Mouse (Mus musculus): Measurements from ENCODE around the gene Plppr4.
A peak's percentile ranks its signal among the peaks of the same experiment; 100 is the strongest.

Plppr4 gene

GRCm38 (mm10) chr3:117360528-117360927 lies at the start of gene Plppr4:
Gene Plppr4, minus strand, starts transcription at chr3:117360876.
- DNase-seq (ENCODE audit: low read depth, low spot score): no peak

GRCm38 (mm10) chr3:117405821-117406220 lies 45.1 kb upstream of the Plppr4 start:
- DNase-seq (ENCODE audit: low read depth, low spot score): no peak

GRCm38 (mm10) chr3:117403740-117404139 lies 43.1 kb upstream of the Plppr4 start:
- no peak for DNase-seq (ENCODE audit: low read depth, low spot score)

- no peak for DNase-seq (ENCODE audit: low read depth, low spot score)
Observed at GRCm38 (mm10) chr3:117366041-117366440, 5.4 kb upstream of the Plppr4 start.

DNA sequence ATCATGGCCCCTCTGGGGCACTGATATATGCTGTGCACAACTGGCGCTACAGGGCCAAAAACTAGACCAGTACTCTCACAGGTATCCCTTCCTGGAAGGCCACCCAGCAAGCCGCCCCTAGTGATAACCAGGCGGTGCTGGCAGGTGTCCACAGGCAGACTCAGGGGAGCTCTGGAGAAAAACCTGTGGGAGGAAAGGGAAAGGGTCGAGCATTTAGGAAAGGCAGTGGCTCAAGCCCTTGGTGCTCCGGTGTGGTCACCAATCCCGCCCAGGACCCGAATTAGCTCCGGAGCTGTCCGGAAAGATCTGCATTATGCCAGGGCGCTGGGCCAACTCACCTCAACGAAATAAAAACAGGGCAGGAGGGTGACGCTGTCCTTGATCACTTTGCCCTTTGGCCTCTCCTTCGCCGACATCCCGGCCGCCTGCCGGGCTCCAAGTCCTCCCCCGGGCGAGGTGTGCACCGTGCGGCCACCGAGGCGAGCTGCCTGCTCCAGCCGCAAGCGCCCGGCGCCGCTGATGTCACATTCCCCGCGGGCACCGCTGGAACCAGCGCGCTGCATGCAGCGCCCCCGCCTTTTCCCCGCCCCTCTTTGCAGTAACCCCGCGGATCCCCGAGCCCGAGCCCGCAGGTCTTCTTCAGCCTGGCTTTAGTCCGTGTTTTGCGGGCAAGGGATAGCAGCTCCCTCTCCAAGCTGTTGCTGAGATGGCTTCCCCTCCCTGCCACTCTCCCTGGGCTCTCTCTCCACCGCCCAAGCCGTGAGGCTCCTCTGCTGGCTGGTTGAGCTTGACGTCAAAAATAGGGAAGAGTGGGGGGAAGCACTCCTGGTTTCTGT lies 772 bp downstream of the Plppr4 start:
- peak; percentile 20 for DNase-seq (ENCODE audit: low read depth, low spot score)

GRCm38 (mm10) chr3:117358981-117359628 lies 1.6 kb downstream of the Plppr4 start:
- no peak for DNase-seq (ENCODE audit: low read depth, low spot score)

GRCm38 (mm10) chr3:117357367-117357766 lies 3.3 kb downstream of the Plppr4 start:
- DNase-seq (ENCODE audit: low read depth, low spot score): no peak

GRCm38 (mm10) chr3:117353940-117354339 lies 6.7 kb downstream of the Plppr4 start:
- DNase-seq (ENCODE audit: low read depth, low spot score): no peak

DNA sequence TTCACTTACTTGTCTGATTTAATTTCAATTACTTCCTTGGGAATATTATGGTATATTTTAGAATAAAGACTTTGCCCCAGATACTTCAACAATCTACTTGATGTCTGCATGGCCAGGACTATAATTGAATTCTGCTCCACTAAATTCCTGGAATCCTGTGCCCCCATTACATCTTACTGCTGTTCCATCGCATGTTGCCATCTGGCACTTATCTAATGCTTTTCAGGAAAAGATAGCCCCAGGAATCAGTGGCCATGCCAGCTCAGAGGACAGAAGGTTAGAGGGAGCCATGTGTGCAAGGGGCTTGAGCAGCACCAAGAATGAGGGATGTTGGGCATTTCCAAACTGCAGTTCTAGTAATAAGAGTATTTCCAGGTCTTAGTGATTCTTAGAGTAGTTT lies 14.3 kb downstream of the Plppr4 start:
- DNase-seq (ENCODE audit: low read depth, low spot score): no peak

DNA sequence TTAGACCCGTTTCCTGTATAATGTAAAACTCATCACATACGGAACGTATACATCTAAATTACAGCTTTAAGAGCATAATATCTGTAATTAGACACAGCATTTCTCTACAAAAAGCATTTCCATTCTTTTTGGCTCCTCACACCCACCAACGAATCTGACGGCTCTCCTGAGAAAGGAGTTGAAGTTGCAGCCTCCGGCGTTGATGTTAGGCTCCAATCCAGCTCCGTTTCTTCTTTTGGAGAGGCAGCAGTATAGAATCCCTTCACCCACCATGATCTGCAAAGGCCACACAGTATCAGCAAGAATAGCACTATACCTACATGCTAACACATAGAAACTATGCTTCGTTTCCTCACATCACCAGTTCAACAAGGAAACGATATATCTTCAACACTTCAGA lies 29.2 kb downstream of the Plppr4 start:
- no peak for DNase-seq (ENCODE audit: low read depth, low spot score)

GRCm38 (mm10) chr3:117329485-117329884 lies 31.2 kb downstream of the Plppr4 start:
- no peak for DNase-seq (ENCODE audit: low read depth, low spot score)

DNA sequence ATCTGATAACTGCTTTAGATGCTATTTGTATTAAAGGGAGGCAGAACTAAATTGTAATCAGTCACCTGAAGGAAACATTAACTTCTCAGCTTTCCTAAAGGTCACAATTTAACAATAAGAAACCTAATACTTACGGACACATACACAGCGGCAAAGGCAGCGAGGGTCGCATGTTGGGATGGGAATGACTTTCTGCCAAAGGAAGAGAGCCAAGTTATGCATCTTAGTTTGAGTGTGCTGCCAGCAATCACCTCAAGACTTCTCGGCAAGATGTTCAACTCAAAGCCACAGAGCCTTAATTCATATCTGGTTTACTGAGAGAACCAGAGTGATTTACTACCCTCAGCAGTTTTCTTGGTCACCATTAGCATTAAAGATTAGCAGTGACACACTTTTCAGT lies 34.1 kb downstream of the Plppr4 start:
- no peak for DNase-seq (ENCODE audit: low read depth, low spot score)

DNA sequence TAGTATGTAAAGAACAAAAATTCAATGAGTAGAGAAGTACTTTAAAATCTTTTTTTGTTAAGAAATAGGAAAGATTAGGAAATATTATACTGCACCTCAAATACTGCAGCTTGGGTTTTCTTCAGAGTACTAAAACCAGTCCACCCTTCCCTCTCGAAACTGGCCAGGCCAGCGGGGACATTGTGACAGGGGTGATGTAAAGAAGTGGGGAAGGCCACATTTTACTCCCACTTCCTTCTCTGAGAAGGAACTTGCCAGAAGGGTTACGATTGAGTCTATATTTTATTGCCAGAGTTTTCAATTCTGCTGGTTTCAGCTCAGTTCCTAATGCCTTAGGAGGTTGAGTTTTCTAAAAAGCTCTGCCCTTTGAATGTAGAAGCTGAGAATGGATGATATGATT lies 41.0 kb downstream of the Plppr4 start:
- no peak for DNase-seq (ENCODE audit: low read depth, low spot score)

DNA sequence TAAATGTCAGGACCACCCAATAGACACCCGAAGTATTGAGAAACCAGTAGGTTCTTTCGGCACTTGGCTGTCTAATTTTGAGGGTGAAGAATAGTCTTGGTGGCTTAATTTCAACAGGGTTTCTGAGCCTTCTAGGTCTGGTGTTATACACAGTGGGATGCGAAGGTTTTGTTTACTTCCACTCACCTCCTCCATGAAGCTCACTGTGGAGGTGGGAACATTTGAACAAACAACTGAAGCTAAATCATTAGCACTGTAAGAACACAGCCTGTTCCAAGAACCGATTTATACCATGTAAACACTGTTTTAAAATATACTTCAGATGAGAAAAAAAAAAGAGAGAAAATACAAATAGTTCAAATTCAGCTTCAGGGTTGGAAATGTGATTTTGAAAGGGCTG lies 47.3 kb downstream of the Plppr4 start:
- no peak for DNase-seq (ENCODE audit: low read depth, low spot score)

GRCm38 (mm10) chr3:117312097-117312496 lies 48.6 kb downstream of the Plppr4 start:
- DNase-seq (ENCODE audit: low read depth, low spot score): no peak

DNA sequence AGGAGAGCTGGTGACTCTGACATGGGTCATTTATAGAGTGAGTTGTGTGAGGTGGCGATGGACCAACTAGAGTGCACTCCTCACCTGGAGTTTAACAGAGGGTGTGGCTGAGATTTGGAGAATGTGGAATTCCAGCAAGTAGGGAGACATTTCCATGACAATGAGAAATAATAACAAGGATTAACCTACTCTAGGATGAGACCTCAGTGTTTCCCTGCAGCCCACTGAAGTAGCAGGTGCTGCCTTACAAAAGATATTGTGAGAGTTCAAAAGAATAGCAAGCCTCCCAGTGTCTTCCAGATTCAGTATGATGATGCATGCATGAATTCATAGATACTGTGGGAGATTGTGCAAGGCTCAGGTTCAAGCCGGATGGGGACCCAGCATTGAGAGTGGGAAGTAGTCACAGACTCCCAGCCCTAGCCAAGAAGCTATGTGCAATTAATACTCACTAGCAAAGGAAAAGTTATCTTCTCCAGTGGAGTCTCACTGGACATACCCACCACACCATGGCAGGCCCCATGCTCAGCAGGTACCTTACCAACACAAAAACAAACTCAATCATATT lies 49.8 kb downstream of the Plppr4 start:
- DNase-seq (ENCODE audit: low read depth, low spot score): no peak

DNA sequence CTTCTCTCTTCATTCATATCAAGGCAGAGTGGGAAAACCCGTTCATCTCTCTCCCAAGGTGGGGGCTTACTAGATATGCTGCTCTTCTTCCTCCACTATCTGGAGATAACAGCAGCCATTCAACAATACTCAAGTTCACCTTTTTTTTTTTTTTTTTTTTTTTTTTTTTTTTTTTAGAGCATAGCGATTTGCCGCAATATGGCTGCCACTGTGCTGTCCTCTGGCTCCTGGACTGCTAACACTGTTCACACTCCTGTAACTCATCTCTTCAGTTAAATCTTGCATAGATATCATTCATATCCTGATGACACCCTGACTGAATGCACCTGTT lies 51.1 kb downstream of the Plppr4 start:
- DNase-seq (ENCODE audit: low read depth, low spot score): no peak

DNA sequence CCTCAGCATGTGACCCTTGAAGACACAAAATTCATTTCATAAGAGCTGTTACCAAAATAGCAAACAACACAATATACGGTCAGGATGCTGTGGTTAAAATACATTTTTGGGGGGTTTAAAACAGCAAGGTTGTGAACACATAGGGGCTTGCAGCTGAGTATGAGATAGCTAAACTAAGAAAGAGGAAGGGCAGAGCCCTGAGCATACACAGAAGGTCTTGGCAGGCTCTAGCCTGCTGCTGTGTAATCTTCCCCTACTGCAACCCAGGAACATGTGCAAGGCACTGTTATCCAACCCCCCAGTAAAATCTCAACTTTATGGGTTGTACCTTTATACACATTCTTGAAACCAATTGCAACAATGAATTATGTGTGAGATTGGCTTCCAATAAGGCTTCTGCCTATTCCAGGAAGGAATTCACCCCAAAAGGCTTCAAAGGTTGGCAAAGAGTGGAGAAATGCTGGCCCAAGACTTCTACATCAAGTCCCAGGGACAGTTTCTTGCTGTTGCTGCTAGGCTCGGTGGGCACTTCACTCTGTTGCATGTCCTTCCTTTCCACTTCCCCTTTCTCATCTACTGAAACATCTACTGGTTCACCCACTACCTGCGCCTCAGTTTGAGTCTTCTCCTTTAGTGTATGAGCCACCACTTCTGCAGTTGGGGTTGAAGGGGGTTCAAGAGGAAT lies 51.6 kb downstream of the Plppr4 start:
- DNase-seq (ENCODE audit: low read depth, low spot score): no peak

- no peak for DNase-seq (ENCODE audit: low read depth, low spot score)
Observed at GRCm38 (mm10) chr3:117307555-117307954, 53.1 kb downstream of the Plppr4 start.

DNA sequence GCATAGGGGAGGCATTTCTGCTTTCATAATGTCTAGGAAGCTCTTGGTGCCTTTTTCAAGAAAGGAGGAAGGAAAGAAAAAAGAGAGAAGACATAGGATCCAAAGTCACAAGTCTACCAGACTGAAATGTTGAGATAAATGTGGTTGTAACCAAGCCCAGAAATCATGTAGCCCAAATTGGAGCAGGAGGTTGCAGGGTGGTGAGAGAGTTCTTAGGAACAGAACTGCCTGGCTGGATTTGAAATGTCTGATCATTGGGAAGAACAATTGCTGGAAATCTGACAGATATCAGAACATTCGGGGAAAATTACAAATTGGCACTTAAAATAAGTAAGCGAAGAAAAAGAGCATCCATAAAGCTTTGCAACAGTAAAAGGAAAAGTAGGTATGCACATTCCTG lies 56.6 kb downstream of the Plppr4 start:
- DNase-seq (ENCODE audit: low read depth, low spot score): no peak

- DNase-seq (ENCODE audit: low read depth, low spot score): no peak
Observed at GRCm38 (mm10) chr3:117300735-117301271, 59.9 kb downstream of the Plppr4 start.

DNA sequence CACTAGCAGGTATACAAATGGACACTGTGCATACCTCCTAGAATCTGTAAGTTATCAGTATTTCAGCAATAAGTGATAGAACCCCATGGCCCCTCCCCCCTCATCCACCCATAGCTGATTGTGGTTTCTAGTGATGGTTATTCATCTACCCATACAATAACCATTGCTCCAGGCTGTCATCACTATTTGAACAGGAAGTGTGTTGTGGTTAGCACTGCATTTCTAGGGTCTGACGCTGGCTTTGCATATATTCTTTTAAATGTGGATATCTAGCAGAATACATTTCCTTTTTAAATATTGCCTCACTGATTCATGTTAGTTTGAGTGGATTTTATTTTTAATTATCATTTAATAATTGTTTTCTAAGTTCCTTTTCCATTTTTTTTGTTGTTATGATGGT lies 62.9 kb downstream of the Plppr4 start:
- no peak for DNase-seq (ENCODE audit: low read depth, low spot score)

Measured in WW6 (cell line).